Mouse (Mus musculus) 416B (cell line): ENCODE measurements at regions not wholly inside any gene's neighbourhood (a gene's known extent, or its start where the extent isn't known, plus 50 kb on each side); places are given as distances from the start of the nearest gene placed in this dataset.
"Not testable (repeated sequence)": the region's sequence is repeated elsewhere in the genome, so short reads cannot be mapped to it uniquely, and the experiment has no call there.

Experiments
- DNase-seq: peaks from one replicate; pipeline ENCODE4 v3.0.0; 2011; ENCODE audit warnings: low read depth

- DNase-seq: no peak
These were observed 677.3 kb upstream of the Sorcs1 start for GRCm38 (mm10) chr19:51355701-51356100.

GRCm38 (mm10) chr19:51340491-51340890 is 662.0 kb upstream of the Sorcs1 start:
- no peak for DNase-seq

- no peak for DNase-seq
These were observed 651.6 kb upstream of the Sorcs1 start for GRCm38 (mm10) chr19:51330010-51330409.

GRCm38 (mm10) chr19:51303708-51304107 is 625.3 kb upstream of the Sorcs1 start:
- DNase-seq: no peak

- not testable (repeated sequence) for DNase-seq
These were observed 618.2 kb upstream of the Sorcs1 start for GRCm38 (mm10) chr19:51296631-51297030.

- DNase-seq: no peak
These were observed 590.6 kb upstream of the Sorcs1 start for GRCm38 (mm10) chr19:51268978-51269556.

GRCm38 (mm10) chr19:51240295-51240864 is 561.9 kb upstream of the Sorcs1 start:
- no peak for DNase-seq

- no peak for DNase-seq
These were observed 559.7 kb upstream of the Sorcs1 start for GRCm38 (mm10) chr19:51238181-51238523.

- DNase-seq: no peak
These were observed 559.2 kb upstream of the Sorcs1 start for GRCm38 (mm10) chr19:51237509-51238180.

- DNase-seq: no peak
These were observed 554.1 kb upstream of the Sorcs1 start for GRCm38 (mm10) chr19:51232525-51232924.

- DNase-seq: no peak
These were observed 548.5 kb upstream of the Sorcs1 start for GRCm38 (mm10) chr19:51226932-51227331.

GRCm38 (mm10) chr19:51201391-51201790 is 522.9 kb upstream of the Sorcs1 start:
- peak; percentile 6 for DNase-seq
